27 mouse cellular contexts compared by ENCODE assay signal in genomic region chr15:21458098-21458497, GRCm38 (mm10).
"Had no signal": no experiment of that assay in that cellular context is flagged by ENCODE, and none has a peak within 500 bp of the region (broad histone marks: within the 10 kb centered on the region; RNA-seq: fewer than 3 reads in every experiment).

No protein-coding gene starts in this region.

- H3K27ac ChIP-seq: limb, embryonic 10.5 days; limb, embryonic 12.5 days; limb, embryonic 13.5 days; limb, embryonic 15.5 days; liver, embryonic 12.5 days; liver, embryonic 13.5 days; liver, embryonic 14.5 days; liver, embryonic 15.5 days; lung, embryonic 15.5 days; macrophage; midbrain, embryonic 10.5 days; midbrain, embryonic 12.5 days; midbrain, embryonic 13.5 days; midbrain, embryonic 15.5 days had no signal

- DNase-seq: left cerebral cortex, postnatal 4 days; liver; liver, embryonic 13.5 days; liver, postnatal 0 days; lung, adult 18-20 months; lung, adult 2 months; lung, embryonic 14.5 days; lung, postnatal 10 days; lung, postnatal 14 days; lung, postnatal 36 days; lung, postnatal 4 days; midbrain, embryonic 14.5 days had no signal

- H3K9ac ChIP-seq: limb, embryonic 12.5 days; limb, embryonic 13.5 days; limb, embryonic 15.5 days; liver, embryonic 12.5 days; liver, embryonic 13.5 days; liver, embryonic 14.5 days; liver, embryonic 15.5 days; liver, postnatal 0 days; lung, embryonic 14.5 days; lung, embryonic 15.5 days; midbrain, embryonic 12.5 days; midbrain, embryonic 13.5 days; midbrain, embryonic 15.5 days had no signal

- H3K27me3 ChIP-seq: limb, embryonic 12.5 days; limb, embryonic 13.5 days; limb, embryonic 15.5 days; liver, embryonic 12.5 days; liver, embryonic 13.5 days; liver, embryonic 15.5 days; lung, embryonic 15.5 days; megakaryocyte, embryonic 14.5 days; midbrain, embryonic 12.5 days; midbrain, embryonic 13.5 days; midbrain, embryonic 15.5 days had no signal

- H3K4me1 ChIP-seq: limb, embryonic 10.5 days; limb, embryonic 12.5 days; limb, embryonic 13.5 days; limb, embryonic 15.5 days; liver, embryonic 12.5 days; liver, embryonic 13.5 days; liver, embryonic 15.5 days; lung, embryonic 15.5 days; megakaryocyte, embryonic 14.5 days; midbrain, embryonic 10.5 days; midbrain, embryonic 12.5 days; midbrain, embryonic 13.5 days; midbrain, embryonic 15.5 days had no signal

- H3K9me3 ChIP-seq: limb, embryonic 10.5 days; limb, embryonic 12.5 days; limb, embryonic 13.5 days; limb, embryonic 15.5 days; liver, embryonic 12.5 days; liver, embryonic 13.5 days; liver, embryonic 15.5 days; lung, embryonic 15.5 days; megakaryocyte, embryonic 14.5 days; midbrain, embryonic 10.5 days; midbrain, embryonic 12.5 days; midbrain, embryonic 13.5 days; midbrain, embryonic 15.5 days had no signal

- H3K4me3 ChIP-seq: limb, embryonic 10.5 days; limb, embryonic 12.5 days; limb, embryonic 13.5 days; limb, embryonic 15.5 days; liver, embryonic 12.5 days; liver, embryonic 13.5 days; liver, embryonic 15.5 days; lung, embryonic 15.5 days; megakaryocyte, embryonic 14.5 days; midbrain, embryonic 10.5 days; midbrain, embryonic 12.5 days; midbrain, embryonic 13.5 days; midbrain, embryonic 15.5 days; myocyte had no signal

- H3K36me3 ChIP-seq: limb, embryonic 10.5 days; limb, embryonic 12.5 days; limb, embryonic 13.5 days; limb, embryonic 15.5 days; liver, embryonic 12.5 days; liver, embryonic 13.5 days; liver, embryonic 15.5 days; lung, embryonic 15.5 days; midbrain, embryonic 10.5 days; midbrain, embryonic 12.5 days; midbrain, embryonic 13.5 days; midbrain, embryonic 15.5 days had no signal
